Mouse (Mus musculus): ENCODE measurements at regions not wholly inside any gene's neighbourhood (a gene's known extent, or its start where the extent isn't known, plus 50 kb on each side); places are given as distances from the start of the nearest gene placed in this dataset.

DNA sequence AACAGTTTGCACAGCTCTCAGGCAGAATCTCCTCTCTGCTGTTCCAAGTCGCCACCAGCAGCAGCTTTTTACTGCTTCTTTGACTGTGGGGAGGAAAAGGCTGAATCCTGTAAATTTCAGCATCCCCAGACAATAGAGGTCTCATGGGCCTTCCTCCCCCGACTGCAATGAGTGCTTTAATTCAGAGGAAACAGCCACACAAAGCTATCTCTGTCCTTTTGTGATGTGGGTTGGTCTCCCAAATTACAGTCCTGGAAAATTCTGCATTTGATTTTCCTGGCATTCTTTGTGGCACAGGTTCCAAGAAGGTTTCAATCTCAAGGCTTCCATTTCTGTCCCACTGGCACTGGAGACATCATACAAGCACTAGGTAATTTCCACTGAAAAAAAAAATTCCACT, 152.6 kb upstream of the Nmur2 start:
- TF ChIP-seq POLR2A (IDR thresholded peaks at IDR 0.05; ENCODE audit: insufficient read depth, low read depth, low read length) (no peak), CTCF (IDR thresholded peaks at IDR 0.05; ENCODE audit: insufficient read depth, low read depth, low read length) (no peak)

Data from olfactory bulb, adult 2 months (tissue).